Mouse (Mus musculus) liver, embryonic 15.5 days (tissue): Measurements from ENCODE around the gene Myog. TPM values are rescaled to one million over a fixed set of nuclear protein-coding genes. Genes with fewer than 3 reads are reported as not detected.
A peak's percentile ranks its signal among the peaks of the same experiment; 100 is the strongest.
"Not testable (repeated sequence)": the region's sequence is repeated elsewhere in the genome, so short reads cannot be mapped to it uniquely, and the experiment has no call there.

Experiments used
- ATAC-seq: fragments of 200-750 bp; cut with Nextera tagmentation; 2 replicates; pipeline ENCODE4 v1.8.0; 2017; ENCODE audit warnings: moderate number of reproducible peaks, mild to moderate bottlenecking, moderate library complexity; ENCODE audit not compliant: insufficient read depth
- H3K27ac ChIP-seq: fragments of 300-500 bp; sonication (generic); replicated peaks from 2 replicates; pipeline ENCODE4 v1.5.1; 2015; ENCODE audit warnings: mild to moderate bottlenecking, inconsistent platforms
- H3K27me3 ChIP-seq: fragments of 300-500 bp; sonication (generic); 2 replicates; pipeline ENCODE4 v1.6.1; 2015; ENCODE audit warnings: mild to moderate bottlenecking, inconsistent platforms
- H3K36me3 ChIP-seq: fragments of 300-500 bp; sonication (generic); replicated peaks from 2 replicates; pipeline ENCODE4 v1.6.1; 2015; ENCODE audit warnings: moderate library complexity, mild to moderate bottlenecking, inconsistent platforms
- H3K4me1 ChIP-seq: fragments of 300-500 bp; sonication (generic); replicated peaks from 2 replicates; pipeline ENCODE4 v1.6.1; 2015; ENCODE audit warnings: inconsistent platforms
- H3K4me2 ChIP-seq: fragments of 300-500 bp; sonication (generic); 2 replicates; pipeline ENCODE4 v1.6.1; 2015; ENCODE audit warnings: moderate library complexity, mild to moderate bottlenecking, inconsistent platforms
- H3K4me3 ChIP-seq: fragments of 300-500 bp; sonication (generic); replicated peaks from 2 replicates; pipeline ENCODE4 v1.5.1; 2015; ENCODE audit warnings: mild to moderate bottlenecking, inconsistent platforms
- H3K9ac ChIP-seq: fragments of 300-500 bp; sonication (generic); 2 replicates; pipeline ENCODE4 v1.6.1; 2015; ENCODE audit warnings: moderate library complexity, mild to moderate bottlenecking, inconsistent platforms
- H3K9me3 ChIP-seq: fragments of 300-500 bp; sonication (generic); replicated peaks from 2 replicates; pipeline ENCODE4 v1.6.1; 2016; ENCODE audit warnings: inconsistent platforms
- WGBS: fragments of 180-500 bp; shearing (Covaris S2); methylation state at CpG from one replicate; pipeline ENCODE4 v1.1.7; 2015; ENCODE audit warnings: mixed read lengths; ENCODE audit not compliant: insufficient replicate concordance; 5-methylcytosine and 5-hydroxymethylcytosine counted together
- polyA plus RNA-seq: library from polyadenylated mRNA; unstranded; fragments of >200 nt; fragmentation: Nextera tagmentation; extraction: Ambion mirVana; gene quantifications from 2 replicates; pipeline ENCODE4 v1.2.1, GENCODE M21; 2015

Gene Myog
- polyA plus RNA-seq: 5.1 and 6.8 TPM in 2 replicates

GRCm38 (mm10) chr1:134289598-134290099, at the start of gene Myog:
Gene Myog (plus strand): TSS chr1:134289989.
- no peak within 1 kb of the TSS for H3K4me3 ChIP-seq
- H3K9me3 ChIP-seq: no peaks in the 10 kb centered on the region
- no peaks in the 10 kb centered on the region for H3K27me3 ChIP-seq
- peaks cover 3% of the 10 kb centered on the region; the same call in 1 of the 2 replicates for H3K4me1 ChIP-seq
- H3K36me3 ChIP-seq: no peaks in the 10 kb centered on the region
- 62% methylated on average over 11 of the region's 11 CpGs for WGBS
- no peak within 1 kb of the TSS for H3K4me2 ChIP-seq
- ATAC-seq: no peak
- no peak within 1 kb of the TSS for H3K9ac ChIP-seq
- no peak within 1 kb of the TSS for H3K27ac ChIP-seq

GRCm38 (mm10) chr1:134240701-134241100, 49.1 kb upstream of the Myog start:
- no peaks in the 10 kb centered on the region for H3K9me3 ChIP-seq

GRCm38 (mm10) chr1:134241298-134241697, 48.5 kb upstream of the Myog start:
- no peak for ATAC-seq
- WGBS: 61% methylated on average over 8 of the region's 8 CpGs
- Histone ChIP-seq H3K27me3 (peaks cover 12% of the 10 kb centered on the region), H3K4me3 (no peak overlapping the region), H3K27ac (no peak overlapping the region), H3K36me3 (no peaks in the 10 kb centered on the region), H3K9me3 (no peaks in the 10 kb centered on the region), H3K4me2 (no peak overlapping the region), H3K4me1 (peaks cover 22% of the 10 kb centered on the region; the same call in 1 of the 2 replicates), H3K9ac (no peak overlapping the region)

More at GRCm38 (mm10) chr1:134240701-134241100, 49.1 kb upstream of the Myog start:
- ATAC-seq: no peak
- H3K27ac ChIP-seq: no peak overlapping the region
- no peaks in the 10 kb centered on the region for H3K36me3 ChIP-seq
- no peak overlapping the region for H3K4me2 ChIP-seq
- H3K27me3 ChIP-seq: peaks cover 18% of the 10 kb centered on the region
- H3K4me1 ChIP-seq: peaks cover 23% of the 10 kb centered on the region; the same call in 1 of the 2 replicates
- no peak overlapping the region for H3K4me3 ChIP-seq
- no peak overlapping the region for H3K9ac ChIP-seq
- WGBS: 38% methylated on average over 9 of the region's 9 CpGs

GRCm38 (mm10) chr1:134242286-134242685, 47.5 kb upstream of the Myog start:
- 0 out of 2 replicates have a peak, but pooled peaks have one; percentile 15 for ATAC-seq
- Histone ChIP-seq H3K36me3 (no peaks in the 10 kb centered on the region), H3K27ac (0 out of 2 replicates have a peak overlapping the region, but pooled peaks have one; percentile 33), H3K4me2 (no peak overlapping the region), H3K9me3 (no peaks in the 10 kb centered on the region), H3K9ac (no peak overlapping the region), H3K27me3 (peaks cover 2% of the 10 kb centered on the region), H3K4me3 (no peak overlapping the region), H3K4me1 (peaks cover 16% of the 10 kb centered on the region; the same call in 1 of the 2 replicates)
- WGBS: 34% methylated on average over 2 of the region's 2 CpGs

GRCm38 (mm10) chr1:134243505-134243904, 46.3 kb upstream of the Myog start:
- H3K4me2 ChIP-seq: no peak overlapping the region
- WGBS: 52% methylated on average over 6 of the region's 6 CpGs
- no peaks in the 10 kb centered on the region for H3K36me3 ChIP-seq
- no peak overlapping the region for H3K9ac ChIP-seq
- no peak for ATAC-seq
- H3K27me3 ChIP-seq: no peaks in the 10 kb centered on the region; the same call in 1 of the 2 replicates
- peaks cover 16% of the 10 kb centered on the region; the same call in 1 of the 2 replicates for H3K4me1 ChIP-seq
- H3K27ac ChIP-seq: no peak overlapping the region
- no peaks in the 10 kb centered on the region for H3K9me3 ChIP-seq
- H3K4me3 ChIP-seq: no peak overlapping the region

GRCm38 (mm10) chr1:134243948-134244914, 45.6 kb upstream of the Myog start:
- peak; percentile 67 for ATAC-seq
- peaks cover 13% of the 10 kb centered on the region; the same call in 1 of the 2 replicates for H3K4me1 ChIP-seq
- H3K27me3 ChIP-seq: no peaks in the 10 kb centered on the region
- WGBS: 17% methylated on average over 35 of the region's 35 CpGs
- H3K4me3 ChIP-seq: no peak overlapping the region
- no peak overlapping the region for H3K9ac ChIP-seq
- H3K9me3 ChIP-seq: no peaks in the 10 kb centered on the region
- H3K27ac ChIP-seq: no peak overlapping the region
- H3K36me3 ChIP-seq: no peaks in the 10 kb centered on the region
- H3K4me2 ChIP-seq: no peak overlapping the region

GRCm38 (mm10) chr1:134245004-134245717, 44.6 kb upstream of the Myog start:
- Histone ChIP-seq H3K4me3 (no peak overlapping the region), H3K27me3 (no peaks in the 10 kb centered on the region), H3K4me1 (peaks cover 13% of the 10 kb centered on the region; the same call in 1 of the 2 replicates), H3K4me2 (no peak overlapping the region), H3K9ac (no peak overlapping the region), H3K27ac (no peak overlapping the region), H3K36me3 (no peaks in the 10 kb centered on the region), H3K9me3 (no peaks in the 10 kb centered on the region)
- ATAC-seq: no peak
- WGBS: 60% methylated on average over 14 of the region's 14 CpGs

GRCm38 (mm10) chr1:134246590-134246989, 43.2 kb upstream of the Myog start:
- no peak for ATAC-seq
- WGBS: 48% methylated on average over 4 of the region's 4 CpGs
- Histone ChIP-seq H3K4me1 (peaks cover 13% of the 10 kb centered on the region; the same call in 1 of the 2 replicates), H3K9me3 (no peaks in the 10 kb centered on the region), H3K9ac (no peak overlapping the region), H3K36me3 (no peaks in the 10 kb centered on the region), H3K4me3 (no peak overlapping the region), H3K4me2 (no peak overlapping the region), H3K27ac (no peak overlapping the region), H3K27me3 (no peaks in the 10 kb centered on the region)

- ATAC-seq: not testable (repeated sequence)
Measured at GRCm38 (mm10) chr1:134249681-134250080, 40.1 kb upstream of the Myog start.

GRCm38 (mm10) chr1:134264341-134264740, 25.4 kb upstream of the Myog start:
- H3K27me3 ChIP-seq: no peaks in the 10 kb centered on the region
- H3K4me2 ChIP-seq: no peak overlapping the region
- no peaks in the 10 kb centered on the region for H3K9me3 ChIP-seq
- H3K4me1 ChIP-seq: no peaks in the 10 kb centered on the region
- 71% methylated on average over 6 of the region's 6 CpGs for WGBS
- ATAC-seq: no peak
- H3K9ac ChIP-seq: no peak overlapping the region
- no peaks in the 10 kb centered on the region for H3K36me3 ChIP-seq
- H3K4me3 ChIP-seq: no peak overlapping the region
- H3K27ac ChIP-seq: no peak overlapping the region

More at GRCm38 (mm10) chr1:134249681-134250080, 40.1 kb upstream of the Myog start:
- WGBS: 53% methylated on average over 1 of the region's 1 CpGs
- not testable (repeated sequence) for H3K4me2 ChIP-seq, H3K9ac ChIP-seq, H3K4me3 ChIP-seq, H3K27me3 ChIP-seq, H3K36me3 ChIP-seq, H3K4me1 ChIP-seq, H3K9me3 ChIP-seq, H3K27ac ChIP-seq
